Mouse (Mus musculus) hindbrain, embryonic 16.5 days (tissue): ENCODE results near the gene Borcs6. TPM values are rescaled to one million over a fixed set of nuclear protein-coding genes. Genes with fewer than 3 reads are reported as not detected.

Experiments used
- ATAC-seq: fragments of 200-750 bp; cut with Nextera tagmentation; 2 replicates; pipeline ENCODE4 v1.8.0; 2017; ENCODE audit warnings: moderate TSS enrichment, moderate library complexity
- H3K27ac ChIP-seq: fragments of 300-500 bp; sonication (generic); 2 replicates; pipeline ENCODE4 v1.5.1; 2014; ENCODE audit warnings: low read depth, mild to moderate bottlenecking, control low read depth, low read length, moderate library complexity
- H3K27me3 ChIP-seq: fragments of 300-500 bp; sonication (generic); replicated peaks from 2 replicates; pipeline ENCODE4 v1.6.1; 2014; ENCODE audit warnings: low read length; ENCODE audit not compliant: control insufficient read depth, insufficient read depth
- H3K36me3 ChIP-seq: fragments of 300-500 bp; sonication (generic); 2 replicates; pipeline ENCODE4 v1.6.1; 2014; ENCODE audit warnings: mild to moderate bottlenecking, low read length, moderate library complexity, mixed read lengths; ENCODE audit not compliant: control insufficient read depth, insufficient read depth
- H3K4me1 ChIP-seq: fragments of 300-500 bp; sonication (generic); 2 replicates; pipeline ENCODE4 v1.6.1; 2014; ENCODE audit warnings: low read depth, low read length; ENCODE audit not compliant: control insufficient read depth, insufficient read depth
- H3K4me2 ChIP-seq: fragments of 300-500 bp; sonication (generic); 2 replicates; pipeline ENCODE4 v1.6.1; 2014; ENCODE audit warnings: mild to moderate bottlenecking, low read length, control low read depth, moderate library complexity
- H3K4me3 ChIP-seq: fragments of 300-500 bp; sonication (generic); 2 replicates; pipeline ENCODE4 v1.5.1; 2014; ENCODE audit warnings: mild to moderate bottlenecking, low read length, control low read depth, moderate library complexity
- H3K9ac ChIP-seq: fragments of 300-500 bp; sonication (generic); 2 replicates; pipeline ENCODE4 v1.6.1; 2014; ENCODE audit warnings: low read depth, mild to moderate bottlenecking, control low read depth, low read length, moderate library complexity
- H3K9me3 ChIP-seq: fragments of 300-500 bp; sonication (generic); 2 replicates; pipeline ENCODE4 v1.6.1; 2014; ENCODE audit warnings: mild to moderate bottlenecking, low read length, moderate library complexity; ENCODE audit not compliant: control insufficient read depth
- WGBS: fragments of 180-500 bp; shearing (Covaris S2); extraction: QIAGEN DNeasy Blood & Tissue Kit; methylation state at CpG from one replicate; pipeline ENCODE4 v1.1.7; 2014; 5-methylcytosine and 5-hydroxymethylcytosine counted together
- polyA plus RNA-seq: library from polyadenylated mRNA; unstranded; fragments of >200 nt; fragmentation: Nextera tagmentation; extraction: Ambion mirVana; gene quantifications from 2 replicates; pipeline ENCODE4 v1.2.1, GENCODE M21; 2015

Borcs6 gene
- polyA plus RNA-seq, 1 experiment from 2014 or later, result 20.9 TPM

DNA sequence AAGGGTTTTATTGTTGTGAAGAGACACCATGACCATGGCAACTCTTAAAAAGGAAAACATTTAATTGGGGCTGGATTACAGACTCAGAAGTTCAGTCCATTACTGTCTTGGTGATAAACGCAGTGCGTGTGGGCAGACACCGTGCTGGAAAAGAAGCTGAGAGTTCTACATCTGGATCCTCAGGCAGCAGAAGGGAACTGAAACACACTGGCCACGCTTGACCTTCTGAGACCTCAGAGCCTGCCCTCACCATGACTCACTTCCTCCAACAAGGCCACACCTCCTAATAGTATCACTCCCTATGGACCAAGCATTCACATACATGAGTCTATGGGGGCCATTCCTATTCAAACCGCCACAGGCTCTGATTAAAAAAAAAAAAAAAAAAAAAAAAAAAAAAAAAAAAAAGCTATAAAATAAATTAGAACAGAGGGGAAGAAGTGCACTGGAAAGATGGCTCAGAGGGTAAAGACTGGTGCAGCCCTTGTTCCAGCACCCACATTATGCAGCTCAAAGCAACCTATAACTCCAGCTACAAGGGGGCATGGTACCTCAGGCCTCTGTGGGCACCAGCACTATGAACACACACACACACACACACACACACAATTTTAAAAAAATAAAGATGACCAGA, 19.4 kb downstream of the Borcs6 start:
- Histone ChIP-seq H3K9me3 (no peaks in the 10 kb centered on the region), H3K4me3 (no peak overlapping the region), H3K9ac (no peak overlapping the region), H3K4me1 (0 out of 2 replicates have a peak, but pooled peaks cover 4% of the 10 kb centered on the region), H3K27ac (no peak overlapping the region), H3K4me2 (no peak overlapping the region), H3K27me3 (no peaks in the 10 kb centered on the region), H3K36me3 (no peaks in the 10 kb centered on the region)
- no peak for ATAC-seq
- WGBS, result 85% methylated on average over 5 of the region's 5 CpGs

DNA sequence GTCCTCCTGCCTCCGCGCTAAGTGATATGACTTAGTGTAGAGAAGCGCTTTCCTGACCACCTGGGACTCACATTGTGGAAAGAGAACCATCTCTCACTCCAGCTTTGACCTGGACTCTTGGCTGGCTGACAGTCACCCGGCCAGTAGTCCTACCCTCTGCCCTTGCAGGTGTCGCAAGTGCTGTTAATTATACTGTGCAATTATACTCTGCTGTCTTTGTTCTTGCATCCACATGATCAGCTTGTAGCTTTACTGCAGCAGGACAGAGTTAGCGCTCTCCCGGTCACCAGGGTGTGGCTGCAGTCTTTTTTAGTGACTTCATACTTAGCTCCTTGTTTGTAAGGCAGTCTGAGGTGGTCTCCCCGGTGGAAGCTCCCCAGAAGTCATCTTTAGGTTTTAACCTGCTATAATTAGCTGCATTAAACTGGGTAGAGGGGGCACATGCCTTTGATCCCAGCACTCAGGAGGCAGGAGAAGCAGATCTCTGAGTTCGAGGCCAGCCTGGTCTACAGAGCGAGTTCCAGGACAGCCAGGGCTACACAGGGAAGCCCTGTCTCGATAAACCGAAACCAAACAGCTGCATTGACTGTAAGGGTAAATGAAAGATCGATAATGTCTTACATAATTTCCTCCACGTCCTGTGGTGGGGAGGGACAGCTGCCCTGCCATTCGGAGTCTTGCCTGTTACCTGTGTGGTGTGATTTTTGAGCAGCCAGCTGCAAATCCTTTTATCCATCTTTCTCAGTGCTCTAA, 20.8 kb downstream of the Borcs6 start:
- no peak for ATAC-seq
- 83% methylated on average over 15 of the region's 15 CpGs for WGBS

DNA sequence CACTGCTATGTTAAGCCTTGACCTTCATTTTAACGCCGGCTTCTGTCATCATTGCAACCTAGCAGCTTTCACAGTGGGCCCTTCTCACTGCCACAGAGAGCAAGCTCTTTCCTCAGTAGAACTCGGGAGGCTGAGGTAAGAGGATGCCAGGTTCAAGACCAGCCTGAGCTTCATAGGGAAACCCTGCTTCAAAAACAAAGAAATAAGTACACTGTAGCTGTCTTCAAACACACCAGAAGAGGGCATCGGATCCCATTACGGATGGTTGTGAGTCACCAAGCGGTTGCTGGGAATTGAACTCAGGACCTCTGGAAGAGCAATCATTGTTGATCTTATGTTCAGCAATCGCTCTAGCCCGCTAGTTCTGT, 21.3 kb downstream of the Borcs6 start:
- Histone ChIP-seq H3K9ac (no peak overlapping the region), H3K27ac (no peak overlapping the region), H3K4me1 (no peaks in the 10 kb centered on the region), H3K4me2 (no peak overlapping the region), H3K36me3 (no peaks in the 10 kb centered on the region), H3K27me3 (no peaks in the 10 kb centered on the region), H3K9me3 (no peaks in the 10 kb centered on the region), H3K4me3 (no peak overlapping the region)
- 91% methylated on average over 8 of the region's 8 CpGs for WGBS
- no peak for ATAC-seq

More for the DNA sequence above, 20.8 kb downstream of the Borcs6 start:
- no peaks in the 10 kb centered on the region for H3K36me3 ChIP-seq
- H3K4me2 ChIP-seq, result no peak overlapping the region
- H3K27ac ChIP-seq, result no peak overlapping the region
- no peaks in the 10 kb centered on the region for H3K4me1 ChIP-seq
- no peaks in the 10 kb centered on the region for H3K27me3 ChIP-seq
- H3K9me3 ChIP-seq, result no peaks in the 10 kb centered on the region
- H3K4me3 ChIP-seq, result no peak overlapping the region
- no peak overlapping the region for H3K9ac ChIP-seq

DNA sequence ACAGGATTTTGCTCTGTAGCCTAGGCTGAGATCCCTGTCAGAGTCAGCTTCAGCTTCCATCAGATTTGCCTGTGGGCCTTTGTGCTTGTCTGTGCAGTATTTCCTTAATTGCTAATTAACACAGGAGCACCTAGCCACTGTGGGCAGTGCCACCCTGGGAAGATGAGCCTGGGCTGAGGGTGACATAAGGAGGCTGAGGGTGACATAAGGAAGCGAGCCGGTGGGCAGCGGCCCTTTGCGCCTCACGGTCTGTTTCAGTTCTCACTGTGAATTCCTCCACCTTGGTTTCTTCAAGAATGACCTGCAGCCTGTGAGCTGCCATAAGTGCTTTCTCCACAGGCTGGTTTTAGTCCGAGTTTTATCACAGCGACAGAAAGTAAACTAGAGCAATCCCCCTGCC, 22.1 kb downstream of the Borcs6 start:
- 93% methylated on average over 7 of the region's 7 CpGs for WGBS
- Histone ChIP-seq H3K27me3 (no peaks in the 10 kb centered on the region), H3K4me3 (no peak overlapping the region), H3K9me3 (no peaks in the 10 kb centered on the region), H3K9ac (no peak overlapping the region), H3K36me3 (no peaks in the 10 kb centered on the region), H3K27ac (no peak overlapping the region), H3K4me2 (no peak overlapping the region), H3K4me1 (no peaks in the 10 kb centered on the region)
- ATAC-seq, result no peak

DNA sequence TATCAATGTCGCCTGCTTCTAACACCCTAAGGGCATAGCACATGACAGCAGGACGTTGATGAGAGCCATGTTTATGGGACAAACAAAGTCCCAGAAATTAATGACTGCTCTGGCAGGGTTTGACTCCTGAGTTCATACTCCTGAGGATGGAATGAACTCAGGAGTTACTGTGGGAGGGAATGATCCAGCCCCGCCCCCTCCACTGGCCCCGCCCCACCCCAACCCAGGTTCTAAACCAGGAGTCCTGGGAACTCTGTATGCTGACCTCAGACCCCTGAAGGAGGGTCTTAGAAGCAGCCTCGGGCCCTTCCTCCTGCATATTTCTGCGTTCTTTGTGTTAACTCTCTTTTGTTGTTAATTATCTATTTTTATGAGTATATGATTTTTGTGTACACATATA, 26.1 kb downstream of the Borcs6 start:
- Histone ChIP-seq H3K4me2 (no peak overlapping the region), H3K9me3 (no peaks in the 10 kb centered on the region), H3K4me3 (no peak overlapping the region), H3K9ac (no peak overlapping the region), H3K4me1 (peaks cover 19% of the 10 kb centered on the region), H3K36me3 (peaks cover 3% of the 10 kb centered on the region; the same call in 1 of the 2 replicates), H3K27ac (no peak overlapping the region), H3K27me3 (no peaks in the 10 kb centered on the region)
- 74% methylated on average over 6 of the region's 6 CpGs for WGBS
- ATAC-seq, result no peak

DNA sequence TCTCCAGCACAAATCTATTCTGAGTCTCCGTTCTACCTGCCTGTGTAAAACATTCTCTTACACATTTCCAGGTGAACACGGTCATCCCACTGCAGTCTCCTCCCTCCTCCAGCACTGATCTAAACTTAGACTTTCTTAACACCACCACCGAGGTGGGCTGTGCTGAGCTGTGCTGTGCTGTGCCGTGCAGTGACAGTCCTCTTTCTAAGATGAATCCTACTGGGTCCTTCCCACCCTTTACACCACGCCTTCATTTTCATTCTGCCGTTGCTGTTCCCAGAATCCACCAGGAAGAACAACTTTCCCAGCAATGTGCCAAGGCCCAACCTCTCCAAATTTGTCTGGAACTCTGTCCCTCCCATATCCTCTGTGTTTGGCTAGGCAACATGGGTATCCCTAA, 26.9 kb downstream of the Borcs6 start:
- H3K4me2 ChIP-seq, result no peak overlapping the region
- H3K9me3 ChIP-seq, result no peaks in the 10 kb centered on the region
- no peaks in the 10 kb centered on the region for H3K27me3 ChIP-seq
- no peak overlapping the region; the same call in 1 of the 2 replicates for H3K9ac ChIP-seq
- H3K36me3 ChIP-seq, result peaks cover 3% of the 10 kb centered on the region
- peaks cover 24% of the 10 kb centered on the region for H3K4me1 ChIP-seq
- 74% methylated on average over 6 of the region's 6 CpGs for WGBS
- no peak overlapping the region for H3K4me3 ChIP-seq
- ATAC-seq, result no peak
- H3K27ac ChIP-seq, result no peak overlapping the region

DNA sequence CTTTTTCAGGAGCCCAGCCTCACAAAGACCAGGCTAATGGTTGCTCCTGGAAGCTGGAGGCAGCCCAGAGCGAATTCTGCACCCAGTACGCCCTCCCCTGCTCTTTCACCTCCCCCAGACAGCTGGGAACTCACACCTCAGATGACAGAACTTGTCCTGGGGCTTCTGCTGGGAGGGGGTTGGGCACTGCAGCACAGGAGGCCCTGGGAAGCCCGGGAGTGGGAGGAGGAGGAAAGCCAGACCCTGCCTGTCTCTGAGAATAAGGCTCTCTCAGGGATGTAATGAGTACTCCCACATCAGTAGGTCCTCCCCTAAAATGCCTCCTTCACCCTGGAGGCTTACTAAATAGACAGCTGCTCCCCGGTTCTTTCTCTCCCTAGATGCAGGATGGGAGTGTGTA, 27.6 kb downstream of the Borcs6 start:
- Histone ChIP-seq H3K9me3 (no peaks in the 10 kb centered on the region), H3K9ac (no peak overlapping the region), H3K36me3 (peaks cover 6% of the 10 kb centered on the region), H3K27me3 (no peaks in the 10 kb centered on the region), H3K4me1 (peaks cover 26% of the 10 kb centered on the region), H3K4me3 (no peak overlapping the region), H3K4me2 (no peak overlapping the region), H3K27ac (no peak overlapping the region)
- ATAC-seq, result no peak
- WGBS, result 33% methylated on average over 4 of the region's 4 CpGs

DNA sequence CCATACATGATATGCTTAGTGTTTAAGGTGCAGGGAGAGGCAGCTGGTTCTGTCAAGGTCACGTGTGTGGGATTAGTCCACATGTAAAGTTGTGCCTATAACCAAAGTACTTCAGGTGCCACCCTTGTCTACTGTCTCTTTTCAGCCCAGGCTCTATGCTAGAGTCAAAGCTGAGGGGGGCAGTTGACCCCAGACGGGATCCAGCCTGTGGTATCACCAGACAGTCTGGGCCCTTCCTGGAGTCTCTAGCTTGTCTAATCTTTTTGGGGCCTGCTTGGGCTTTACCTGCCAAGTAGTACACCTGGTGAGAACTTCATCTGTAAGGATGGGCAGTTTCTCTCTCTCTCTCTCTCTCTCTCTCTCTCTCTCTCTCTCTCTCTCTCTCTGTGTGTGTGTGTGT, 28.1 kb downstream of the Borcs6 start:
- peaks cover 6% of the 10 kb centered on the region for H3K36me3 ChIP-seq
- no peaks in the 10 kb centered on the region for H3K9me3 ChIP-seq
- 55% methylated on average over 2 of the region's 2 CpGs for WGBS
- H3K4me2 ChIP-seq, result peak overlapping the region; percentile 94
- H3K27ac ChIP-seq, result peak overlapping the region; percentile 96
- no peaks in the 10 kb centered on the region for H3K27me3 ChIP-seq
- H3K4me3 ChIP-seq, result peak overlapping the region; percentile 99
- peak overlapping the region; percentile 100; the same call in 1 of the 2 replicates for H3K9ac ChIP-seq
- no peak for ATAC-seq
- H3K4me1 ChIP-seq, result peaks cover 27% of the 10 kb centered on the region

DNA sequence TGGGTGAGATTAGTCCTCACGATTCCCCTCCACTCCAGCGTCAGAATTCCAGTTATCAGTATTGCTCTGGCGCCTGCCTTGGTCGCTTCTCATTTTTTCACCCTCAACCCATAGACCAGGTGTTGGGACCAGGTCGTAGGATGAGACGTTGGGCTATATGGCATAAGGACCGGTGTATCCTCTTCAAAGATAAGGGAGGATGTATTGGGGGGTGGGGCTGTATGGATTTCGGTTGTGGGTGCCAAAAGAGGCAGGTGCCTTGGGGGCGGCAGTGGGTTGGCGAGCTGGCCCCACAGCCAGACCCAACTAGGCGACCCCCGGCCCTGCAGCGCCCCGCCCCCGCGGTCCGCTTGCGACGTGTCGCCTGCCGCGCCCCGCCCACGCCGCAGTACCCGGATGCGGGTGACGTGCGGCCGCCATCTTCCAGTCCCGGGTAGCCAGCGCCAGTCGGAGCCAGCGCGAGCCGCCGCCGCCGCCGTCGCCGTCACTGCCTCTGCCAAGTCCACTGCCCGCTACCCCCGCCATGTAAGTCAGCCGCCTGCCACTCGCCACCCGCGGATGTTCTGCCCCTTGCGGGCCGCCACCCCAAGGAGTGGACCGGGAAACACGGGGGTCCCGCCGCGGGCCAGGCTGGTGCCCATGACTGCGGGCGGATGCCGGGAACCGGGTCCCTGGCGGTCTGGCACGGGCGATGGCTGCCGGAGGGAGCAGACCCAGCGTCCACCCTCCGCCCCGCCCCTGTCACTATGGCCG, 28.8 kb downstream of the Borcs6 start, which contains the start of gene Vamp2:
TSS of gene Vamp2 (plus strand) at position 388 of the 753 bp plus-strand sequence.
- peak within 1 kb of the TSS; percentile 100 for H3K9ac ChIP-seq
- WGBS, result under 1% methylated on average over 57 of the region's 67 CpGs
- H3K27ac ChIP-seq, result peak within 1 kb of the TSS; percentile 96
- H3K9me3 ChIP-seq, result no peaks in the 10 kb centered on the region
- H3K4me2 ChIP-seq, result peak within 1 kb of the TSS; percentile 94
- H3K4me1 ChIP-seq, result peaks cover 27% of the 10 kb centered on the region
- peak within 1 kb of the TSS; percentile 99 for H3K4me3 ChIP-seq
- H3K36me3 ChIP-seq, result peaks cover 6% of the 10 kb centered on the region
- ATAC-seq, result peak; percentile 85
- H3K27me3 ChIP-seq, result no peaks in the 10 kb centered on the region
